Mouse (Mus musculus) kidney, postnatal 0 days (tissue): ENCODE results near the gene Hspa8. TPM values are rescaled to one million over a fixed set of nuclear protein-coding genes. Genes with fewer than 3 reads are reported as not detected.

Source experiments
- ATAC-seq: fragments of 200-750 bp; cut with Nextera tagmentation; replicated peaks from 2 replicates; pipeline ENCODE4 v1.8.0; 2017; ENCODE audit warnings: low read depth, moderate number of reproducible peaks, moderate TSS enrichment, moderate library complexity; ENCODE audit not compliant: low FRiP score
- DNase-seq: peaks from one replicate; pipeline ENCODE4 v3.0.0-alpha.2; 2016; ENCODE audit warnings: low spot score
- H3K27ac ChIP-seq: fragments of 300-500 bp; sonication (generic); 2 replicates; pipeline ENCODE4 v1.5.1; 2014; ENCODE audit warnings: mild to moderate bottlenecking
- H3K27me3 ChIP-seq: fragments of 300-500 bp; sonication (generic); 2 replicates; pipeline ENCODE4 v1.6.1; 2014; ENCODE audit warnings: low read length, mixed read lengths; ENCODE audit not compliant: insufficient read depth
- H3K36me3 ChIP-seq: fragments of 300-500 bp; sonication (generic); 2 replicates; pipeline ENCODE4 v1.6.1; 2014; ENCODE audit warnings: low read length, mixed read lengths; ENCODE audit not compliant: insufficient read depth
- H3K4me1 ChIP-seq: fragments of 300-500 bp; sonication (generic); replicated peaks from 2 replicates; pipeline ENCODE4 v1.6.1; 2014; ENCODE audit warnings: antibody characterized with exemption, low read length, mixed read lengths; ENCODE audit not compliant: insufficient read depth
- H3K4me2 ChIP-seq: fragments of 300-500 bp; sonication (generic); 2 replicates; pipeline ENCODE4 v1.6.1; 2014; ENCODE audit warnings: mild to moderate bottlenecking, low read length, moderate library complexity, mixed read lengths
- H3K4me3 ChIP-seq: fragments of 300-500 bp; sonication (generic); replicated peaks from 2 replicates; pipeline ENCODE4 v1.5.1; 2014; ENCODE audit warnings: low read depth, low read length
- H3K9ac ChIP-seq: fragments of 300-500 bp; sonication (generic); 2 replicates; pipeline ENCODE4 v1.6.1; 2014; ENCODE audit warnings: low read depth, low read length
- H3K9me3 ChIP-seq: fragments of 300-500 bp; sonication (generic); replicated peaks from 2 replicates; pipeline ENCODE4 v1.6.1; 2016; ENCODE audit warnings: low read length, inconsistent platforms, mixed read lengths
- CTCF ChIP-seq: IDR thresholded peaks from 2 replicates; pipeline ENCODE4 v1.5.1; 2016; ENCODE audit warnings: antibody characterized with exemption, low read depth, mild to moderate bottlenecking, moderate library complexity
- WGBS: fragments of 180-500 bp; shearing (Covaris S2); extraction: QIAGEN DNeasy Blood & Tissue Kit; methylation state at CpG from one replicate; pipeline ENCODE4 v1.1.7; 2014; 5-methylcytosine and 5-hydroxymethylcytosine counted together
- polyA plus RNA-seq: library from polyadenylated mRNA; unstranded; fragments of >200 nt; fragmentation: Nextera tagmentation; extraction: Ambion mirVana; gene quantifications from 2 replicates; pipeline ENCODE4 v1.2.1, GENCODE M21; 2015

Gene Hspa8
- 1,937 and 2,022 TPM in 2 replicates for polyA plus RNA-seq

DNA sequence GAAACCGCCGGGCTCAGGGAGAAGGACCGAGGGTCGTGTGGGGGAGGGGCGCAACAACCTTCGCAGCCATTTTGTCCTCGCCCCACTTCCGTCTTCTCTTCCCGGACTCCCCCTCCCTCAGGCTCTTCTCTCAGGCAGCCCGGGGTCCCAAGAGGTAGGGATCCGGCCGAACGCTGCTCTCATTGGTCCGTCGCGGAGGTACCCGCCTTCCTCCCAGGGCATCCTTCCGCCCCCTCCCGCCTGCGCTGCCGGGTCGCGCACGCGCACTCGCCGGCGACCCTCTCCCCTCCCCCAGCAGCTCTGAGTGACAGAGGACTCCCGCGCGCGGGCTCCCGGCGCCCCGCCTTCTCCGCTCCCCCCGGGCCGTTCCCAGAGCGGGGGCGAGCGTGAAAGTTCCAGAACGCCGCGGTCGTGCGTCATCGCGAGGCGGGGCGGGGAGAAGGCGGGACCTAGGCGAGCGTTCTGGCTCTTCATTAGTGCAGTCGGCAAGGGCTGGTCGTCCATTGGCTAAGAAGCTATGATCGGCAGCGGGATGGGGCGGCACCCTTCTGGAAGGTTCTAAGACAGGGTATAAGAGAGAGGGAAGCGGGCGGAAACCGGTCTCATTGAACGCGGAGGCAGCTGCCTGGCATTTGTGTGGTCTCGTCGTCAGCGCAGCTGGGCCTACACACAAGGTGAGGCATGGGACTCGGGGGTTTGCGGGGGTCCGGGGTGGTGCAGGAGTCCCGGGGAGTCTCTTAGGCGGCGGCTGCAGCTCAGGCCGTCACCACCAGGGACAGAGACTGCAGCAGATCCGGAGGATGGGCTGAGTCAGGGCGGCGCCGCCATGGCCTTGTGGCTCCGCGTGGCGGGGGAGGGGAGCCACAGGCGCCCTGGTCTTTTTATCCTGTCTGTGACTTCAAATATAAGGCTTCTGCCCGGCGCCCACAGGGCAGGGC lies at the start of gene Hspa8:
TSS of gene Hspa8 (plus strand) at position 310 of the 938 bp plus-strand sequence.
- WGBS: under 1% methylated on average over 63 of the region's 83 CpGs
- H3K36me3 ChIP-seq: peaks cover 20% of the 10 kb centered on the region

DNA sequence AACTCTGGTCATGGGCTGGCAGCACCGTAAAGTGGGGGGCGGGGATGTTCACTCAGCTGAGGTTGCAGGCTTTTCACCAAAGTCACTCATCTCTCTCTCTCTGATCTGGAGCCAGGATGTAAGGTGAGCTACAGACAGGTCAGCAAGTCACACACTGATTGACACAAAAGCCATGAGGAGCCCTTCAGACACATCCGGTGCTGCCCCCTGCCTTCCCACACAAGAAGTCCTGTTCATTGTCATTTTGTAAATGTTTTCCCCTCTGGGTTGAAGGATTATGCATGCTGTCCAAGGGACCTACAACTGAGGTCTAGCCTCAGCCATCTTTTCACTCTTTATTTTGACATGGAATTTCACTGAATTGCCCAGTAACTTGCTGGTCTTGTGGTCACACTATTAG lies 49.0 kb upstream of the Hspa8 start:
- Histone ChIP-seq H3K4me2 (no peak overlapping the region), H3K4me3 (no peak overlapping the region), H3K9ac (no peak overlapping the region), H3K27me3 (no peaks in the 10 kb centered on the region), H3K9me3 (no peaks in the 10 kb centered on the region), H3K4me1 (no peaks in the 10 kb centered on the region), H3K27ac (no peak overlapping the region), H3K36me3 (no peaks in the 10 kb centered on the region)
- DNase-seq (peak; percentile 48), ATAC-seq (peak; percentile 38; the same call in 1 of the 2 replicates)
- TF ChIP-seq CTCF: peak; percentile 67
- 33% methylated on average over 3 of the region's 3 CpGs for whole genome bisulfite sequencing

More for the DNA sequence above, at the start of gene Hspa8:
- Histone ChIP-seq H3K4me2 (peak within 1 kb of the TSS; percentile 82), H3K27ac (peak within 1 kb of the TSS; percentile 98), H3K4me3 (peak within 1 kb of the TSS; percentile 97), H3K9ac (peak within 1 kb of the TSS; percentile 93), H3K27me3 (no peaks in the 10 kb centered on the region), H3K4me1 (peaks cover 17% of the 10 kb centered on the region), H3K9me3 (no peaks in the 10 kb centered on the region)
- peak; percentile 40; the same call in 1 of the 2 replicates for TF ChIP-seq CTCF
- DNase-seq (peak; percentile 100), ATAC-seq (peak; percentile 96)

DNA sequence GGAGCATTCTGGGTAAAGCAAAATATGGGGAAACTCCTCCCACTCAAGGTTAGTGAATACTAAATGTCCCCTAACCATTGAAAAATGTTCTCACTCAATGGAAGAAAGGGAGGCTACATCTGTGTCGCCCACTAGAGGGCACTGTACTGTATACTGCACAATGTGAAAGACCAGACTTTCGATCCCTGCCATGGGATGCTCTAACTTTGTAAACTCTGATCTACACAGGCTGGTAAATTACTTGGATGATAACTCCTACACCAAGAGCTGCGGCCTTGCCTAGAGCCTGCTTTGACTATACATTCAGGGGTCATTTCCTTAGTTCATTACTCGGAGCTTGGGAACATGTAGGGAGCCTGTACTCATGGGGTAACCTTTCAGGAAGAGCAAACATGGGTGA lies 44.4 kb upstream of the Hspa8 start:
- no peaks in the 10 kb centered on the region for H3K9me3 ChIP-seq
- WGBS: 21% methylated on average over 4 of the region's 4 CpGs
- no peaks in the 10 kb centered on the region for H3K36me3 ChIP-seq
- H3K4me1 ChIP-seq: peaks cover 5% of the 10 kb centered on the region
- TF ChIP-seq CTCF: peak; percentile 89
- H3K27ac ChIP-seq: no peak overlapping the region
- H3K27me3 ChIP-seq: no peaks in the 10 kb centered on the region
- H3K9ac ChIP-seq: no peak overlapping the region
- DNase-seq (peak; percentile 93), ATAC-seq (peak; percentile 34; the same call in 1 of the 2 replicates)
- H3K4me3 ChIP-seq: no peak overlapping the region
- H3K4me2 ChIP-seq: peak overlapping the region; percentile 59; the same call in 1 of the 2 replicates

GRCm38 (mm10) chr9:40757105-40757626 lies 43.6 kb upstream of the Hspa8 start:
- 0 out of 2 replicates have a peak overlapping the region, but pooled peaks have one; percentile 27 for H3K9ac ChIP-seq
- 24% methylated on average over 12 of the region's 12 CpGs for WGBS

GRCm38 (mm10) chr9:40757685-40758270 lies 43.0 kb upstream of the Hspa8 start:
- Histone ChIP-seq H3K4me2 (peak overlapping the region; percentile 59), H3K27ac (peak overlapping the region; percentile 47; the same call in 1 of the 2 replicates), H3K4me1 (peaks cover 5% of the 10 kb centered on the region), H3K9me3 (no peaks in the 10 kb centered on the region), H3K27me3 (no peaks in the 10 kb centered on the region), H3K9ac (0 out of 2 replicates have a peak overlapping the region, but pooled peaks have one; percentile 27), H3K4me3 (peak overlapping the region; percentile 22; the same call in 1 of the 2 replicates), H3K36me3 (peaks cover 4% of the 10 kb centered on the region; the same call in 1 of the 2 replicates)
- DNase-seq (peak; percentile 96), ATAC-seq (peak; percentile 83)
- peak; percentile 85 for TF ChIP-seq CTCF
- 10% methylated on average over 21 of the region's 22 CpGs for WGBS

More at GRCm38 (mm10) chr9:40757105-40757626, 43.6 kb upstream of the Hspa8 start:
- peak; percentile 65; the same call in 1 of the 2 replicates for TF ChIP-seq CTCF
- Histone ChIP-seq H3K36me3 (peaks cover 4% of the 10 kb centered on the region; the same call in 1 of the 2 replicates), H3K9me3 (no peaks in the 10 kb centered on the region), H3K4me1 (peaks cover 5% of the 10 kb centered on the region), H3K27ac (peak overlapping the region; percentile 47; the same call in 1 of the 2 replicates), H3K4me2 (peak overlapping the region; percentile 59), H3K4me3 (peak overlapping the region; percentile 22; the same call in 1 of the 2 replicates), H3K27me3 (no peaks in the 10 kb centered on the region)
- peak; percentile 78 for DNase-seq
- ATAC-seq: peak; percentile 71; the same call in 1 of the 2 replicates

- no peaks in the 10 kb centered on the region; the same call in 1 of the 2 replicates for H3K4me1 ChIP-seq
- no peak overlapping the region for H3K27ac ChIP-seq
- WGBS: 88% methylated on average over 6 of the region's 6 CpGs
- H3K9ac ChIP-seq: no peak overlapping the region
- TF ChIP-seq CTCF: no peak
- ATAC-seq (no peak), DNase-seq (no peak)
- H3K4me3 ChIP-seq: no peak overlapping the region
- peaks cover 4% of the 10 kb centered on the region; the same call in 1 of the 2 replicates for H3K36me3 ChIP-seq
- no peaks in the 10 kb centered on the region for H3K27me3 ChIP-seq
- H3K4me2 ChIP-seq: no peak overlapping the region
- no peaks in the 10 kb centered on the region for H3K9me3 ChIP-seq
Measured at GRCm38 (mm10) chr9:40762354-40762753, 38.4 kb upstream of the Hspa8 start.
